Mouse (Mus musculus): ENCODE results near the gene Stat1. TPM values are rescaled to one million over a fixed set of nuclear protein-coding genes. Genes with fewer than 3 reads are reported as not detected.

Stat1 gene
- total RNA-seq, 1 experiment = 14.8 TPM

DNA sequence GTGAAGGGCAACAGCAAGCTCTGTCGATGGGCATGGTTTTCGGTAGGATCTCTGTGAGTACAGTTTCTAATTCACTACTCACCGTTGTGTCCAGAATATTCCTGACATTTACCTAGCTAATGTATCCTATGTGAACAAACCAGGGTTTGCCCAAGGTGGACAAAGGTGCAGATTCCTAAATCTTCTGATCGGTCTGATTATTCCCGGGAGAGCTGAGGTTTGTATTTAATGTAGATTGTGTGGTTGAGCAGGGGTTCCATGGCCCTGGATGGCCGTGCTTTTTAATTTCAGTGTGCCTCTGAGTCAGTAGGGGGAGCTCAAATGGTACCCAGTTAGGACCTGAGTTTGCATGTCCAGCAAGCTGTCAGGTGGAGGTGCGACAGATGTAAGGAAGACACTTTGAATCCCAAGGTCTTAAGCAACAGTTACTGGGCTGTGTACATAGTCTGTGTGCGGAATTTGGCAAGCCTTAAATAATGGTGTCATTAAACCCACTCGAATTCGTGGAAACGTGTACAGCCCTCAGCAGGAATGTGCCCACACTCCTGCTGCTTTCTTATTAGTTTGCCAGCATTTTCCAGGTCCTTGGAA, 12.6 kb downstream of the Stat1 start:
- in situ Hi-C loops (cut with MboI; ENCODE audit: low sequenced_read_pairs in 2 of 2, unreplicated experiment in 2 of 2) = no loop called here
- no peak for TF ChIP-seq HCFC1 (IDR thresholded peaks at IDR 0.05; ENCODE audit: borderline replicate concordance, insufficient read depth, low read length)
- TF ChIP-seq ZC3H11A (IDR thresholded peaks at IDR 0.05; ENCODE audit: borderline replicate concordance, low read depth, low read length) = no peak
- no peak for TF ChIP-seq MAFK (IDR thresholded peaks at IDR 0.05; ENCODE audit: insufficient read depth, low read depth, low read length)
- TF ChIP-seq CHD2 (IDR thresholded peaks at IDR 0.05; ENCODE audit: low read depth, low read length) = no peak
- TF ChIP-seq ZNF384 (IDR thresholded peaks at IDR 0.05; ENCODE audit: low read depth, low read length) = no peak
- no peak overlapping the region for H3K9ac ChIP-seq (ENCODE audit: insufficient read depth, low read depth, low read length, poor library complexity, severe bottlenecking)
- no peak overlapping the region for H3K4me3 ChIP-seq (ENCODE audit: insufficient read depth in 1 of 2, low read depth in 1 of 2, low read length in 2 of 2, poor library complexity in 1 of 2, severe bottlenecking in 1 of 2)
- H3K36me3 ChIP-seq (ENCODE audit: control insufficient read depth, insufficient read depth, low read length, poor library complexity, severe bottlenecking) = no peaks in the 10 kb centered on the region
- H3K9me3 ChIP-seq (ENCODE audit: control insufficient read depth, insufficient read depth, low read depth, low read length) = no peaks in the 10 kb centered on the region
- no peak overlapping the region for H3K27ac ChIP-seq (ENCODE audit: insufficient read depth, low read depth, low read length, poor library complexity, severe bottlenecking)
- no peak for DNase-seq (ENCODE audit: low read depth, low spot score)
- H3K4me1 ChIP-seq (ENCODE audit: control insufficient read depth in 2 of 2, insufficient read depth in 2 of 2, low read length in 2 of 2, poor library complexity in 1 of 2) = peaks cover 0 to 2% of the 10 kb centered on the region in 2 experiments; a peak in 1 of 4 replicates

GRCm38 (mm10) chr1:52133254-52133653, 14.0 kb downstream of the Stat1 start:
- Histone ChIP-seq H3K4me3 (ENCODE audit: insufficient read depth in 1 of 2, low read depth in 1 of 2, low read length in 2 of 2, poor library complexity in 1 of 2, severe bottlenecking in 1 of 2) (no peak overlapping the region), H3K36me3 (ENCODE audit: control insufficient read depth, insufficient read depth, low read length, poor library complexity, severe bottlenecking) (no peaks in the 10 kb centered on the region), H3K27ac (ENCODE audit: insufficient read depth, low read depth, low read length, poor library complexity, severe bottlenecking) (no peak overlapping the region), H3K4me1 (ENCODE audit: control insufficient read depth in 2 of 2, insufficient read depth in 2 of 2, low read length in 2 of 2, poor library complexity in 1 of 2) (no peaks in the 10 kb centered on the region; a peak in 1 of 4 replicates), H3K9ac (ENCODE audit: insufficient read depth, low read depth, low read length, poor library complexity, severe bottlenecking) (no peak overlapping the region), H3K9me3 (ENCODE audit: control insufficient read depth, insufficient read depth, low read depth, low read length) (no peaks in the 10 kb centered on the region)
- TF ChIP-seq CHD2 (IDR thresholded peaks at IDR 0.05; ENCODE audit: low read depth, low read length) (no peak), MAFK (IDR thresholded peaks at IDR 0.05; ENCODE audit: insufficient read depth, low read depth, low read length) (no peak), HCFC1 (IDR thresholded peaks at IDR 0.05; ENCODE audit: borderline replicate concordance, insufficient read depth, low read length) (no peak), ZC3H11A (IDR thresholded peaks at IDR 0.05; ENCODE audit: borderline replicate concordance, low read depth, low read length) (no peak), ZNF384 (IDR thresholded peaks at IDR 0.05; ENCODE audit: low read depth, low read length) (no peak)
- no peak for DNase-seq (ENCODE audit: low read depth, low spot score)
- in situ Hi-C loops (cut with MboI; ENCODE audit: low sequenced_read_pairs in 2 of 2, unreplicated experiment in 2 of 2) = no loop called here

- H3K4me1 ChIP-seq (ENCODE audit: control insufficient read depth in 2 of 2, insufficient read depth in 2 of 2, low read length in 2 of 2, poor library complexity in 1 of 2) = no peaks in the 10 kb centered on the region
Measured at GRCm38 (mm10) chr1:52137292-52137691, 18.1 kb downstream of the Stat1 start.

DNA sequence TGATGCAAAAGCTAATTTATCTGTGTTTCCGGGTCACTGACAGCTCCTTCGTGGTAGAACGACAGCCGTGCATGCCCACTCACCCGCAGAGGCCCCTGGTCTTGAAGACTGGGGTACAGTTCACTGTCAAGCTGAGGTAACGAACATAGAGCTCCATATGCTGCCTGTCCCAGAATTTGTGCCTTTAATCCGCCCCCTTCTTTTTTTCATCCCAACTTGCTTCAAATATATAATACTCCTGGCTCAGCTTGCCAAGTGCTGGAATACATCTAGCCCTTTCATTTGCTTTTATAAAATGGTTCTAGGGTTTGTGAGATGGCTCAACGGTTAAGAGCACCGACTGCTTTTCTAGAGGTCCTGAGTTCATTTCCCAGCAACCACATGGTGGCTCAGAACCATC, 21.3 kb downstream of the Stat1 start:
- Histone ChIP-seq H3K27ac (ENCODE audit: insufficient read depth, low read depth, low read length, poor library complexity, severe bottlenecking) (no peak overlapping the region), H3K9me3 (ENCODE audit: control insufficient read depth, insufficient read depth, low read depth, low read length) (no peaks in the 10 kb centered on the region), H3K9ac (ENCODE audit: insufficient read depth, low read depth, low read length, poor library complexity, severe bottlenecking) (no peak overlapping the region), H3K36me3 (ENCODE audit: control insufficient read depth, insufficient read depth, low read length, poor library complexity, severe bottlenecking) (no peaks in the 10 kb centered on the region; the same call in 1 of the 2 replicates), H3K4me1 (ENCODE audit: control insufficient read depth in 2 of 2, insufficient read depth in 2 of 2, low read length in 2 of 2, poor library complexity in 1 of 2) (no peaks in the 10 kb centered on the region), H3K4me3 (ENCODE audit: insufficient read depth in 1 of 2, low read depth in 1 of 2, low read length in 2 of 2, poor library complexity in 1 of 2, severe bottlenecking in 1 of 2) (no peak overlapping the region)
- DNase-seq (ENCODE audit: low read depth, low spot score) = no peak
- in situ Hi-C loops (cut with MboI; ENCODE audit: low sequenced_read_pairs in 2 of 2, unreplicated experiment in 2 of 2) = no loop called here
- no peak for TF ChIP-seq MAFK (IDR thresholded peaks at IDR 0.05; ENCODE audit: insufficient read depth, low read depth, low read length)
- TF ChIP-seq CHD2 (IDR thresholded peaks at IDR 0.05; ENCODE audit: low read depth, low read length) = no peak

More at GRCm38 (mm10) chr1:52137292-52137691, 18.1 kb downstream of the Stat1 start:
- no peak overlapping the region for H3K9ac ChIP-seq (ENCODE audit: insufficient read depth, low read depth, low read length, poor library complexity, severe bottlenecking)
- no peaks in the 10 kb centered on the region for H3K9me3 ChIP-seq (ENCODE audit: control insufficient read depth, insufficient read depth, low read depth, low read length)
- no peaks in the 10 kb centered on the region for H3K36me3 ChIP-seq (ENCODE audit: control insufficient read depth, insufficient read depth, low read length, poor library complexity, severe bottlenecking)
- no peak overlapping the region for H3K4me3 ChIP-seq (ENCODE audit: insufficient read depth in 1 of 2, low read depth in 1 of 2, low read length in 2 of 2, poor library complexity in 1 of 2, severe bottlenecking in 1 of 2)
- in situ Hi-C loops (cut with MboI; ENCODE audit: low sequenced_read_pairs in 2 of 2, unreplicated experiment in 2 of 2) = no loop called here
- no peak overlapping the region for H3K27ac ChIP-seq (ENCODE audit: insufficient read depth, low read depth, low read length, poor library complexity, severe bottlenecking)
- no peak for DNase-seq (ENCODE audit: low read depth, low spot score)
- TF ChIP-seq HCFC1 (IDR thresholded peaks at IDR 0.05; ENCODE audit: borderline replicate concordance, insufficient read depth, low read length) (no peak), ZC3H11A (IDR thresholded peaks at IDR 0.05; ENCODE audit: borderline replicate concordance, low read depth, low read length) (no peak), ZNF384 (IDR thresholded peaks at IDR 0.05; ENCODE audit: low read depth, low read length) (no peak), CHD2 (IDR thresholded peaks at IDR 0.05; ENCODE audit: low read depth, low read length) (no peak), MAFK (IDR thresholded peaks at IDR 0.05; ENCODE audit: insufficient read depth, low read depth, low read length) (no peak)

DNA sequence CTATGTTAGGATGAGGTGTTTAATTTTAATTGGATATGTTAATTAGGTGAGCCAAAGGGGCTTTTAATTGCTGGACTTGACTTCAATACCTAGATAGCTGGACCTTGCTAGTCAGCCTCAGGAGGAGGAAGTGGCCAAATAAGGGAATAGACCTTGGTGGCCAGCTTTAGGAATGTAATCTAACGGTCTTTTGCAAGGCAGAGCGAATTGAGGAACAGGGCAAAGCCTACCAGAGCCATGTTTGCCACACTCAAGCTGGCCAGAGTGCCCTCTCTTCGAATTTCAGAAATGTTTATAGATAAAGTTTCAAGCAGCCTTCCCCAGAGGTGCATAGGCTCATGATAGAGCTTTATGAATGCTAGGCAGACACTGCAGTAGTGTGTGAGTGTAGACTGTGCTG, 22.2 kb downstream of the Stat1 start:
- Histone ChIP-seq H3K9me3 (ENCODE audit: control insufficient read depth, insufficient read depth, low read depth, low read length) (no peaks in the 10 kb centered on the region), H3K4me1 (ENCODE audit: control insufficient read depth in 2 of 2, insufficient read depth in 2 of 2, low read length in 2 of 2, poor library complexity in 1 of 2) (no peaks in the 10 kb centered on the region), H3K27ac (ENCODE audit: insufficient read depth, low read depth, low read length, poor library complexity, severe bottlenecking) (no peak overlapping the region), H3K4me3 (ENCODE audit: insufficient read depth in 1 of 2, low read depth in 1 of 2, low read length in 2 of 2, poor library complexity in 1 of 2, severe bottlenecking in 1 of 2) (no peak overlapping the region), H3K36me3 (ENCODE audit: control insufficient read depth, insufficient read depth, low read length, poor library complexity, severe bottlenecking) (no peaks in the 10 kb centered on the region; the same call in 1 of the 2 replicates), H3K9ac (ENCODE audit: insufficient read depth, low read depth, low read length, poor library complexity, severe bottlenecking) (no peak overlapping the region)
- TF ChIP-seq CHD2 (IDR thresholded peaks at IDR 0.05; ENCODE audit: low read depth, low read length) (no peak), ZNF384 (IDR thresholded peaks at IDR 0.05; ENCODE audit: low read depth, low read length) (no peak), HCFC1 (IDR thresholded peaks at IDR 0.05; ENCODE audit: borderline replicate concordance, insufficient read depth, low read length) (no peak), ZC3H11A (IDR thresholded peaks at IDR 0.05; ENCODE audit: borderline replicate concordance, low read depth, low read length) (no peak), MAFK (IDR thresholded peaks at IDR 0.05; ENCODE audit: insufficient read depth, low read depth, low read length) (no peak)
- in situ Hi-C loops (cut with MboI; ENCODE audit: low sequenced_read_pairs in 2 of 2, unreplicated experiment in 2 of 2) = no loop called here
- no peak for DNase-seq (ENCODE audit: low read depth, low spot score)

All from ES-E14 (cell line).